Mouse (Mus musculus): Measurements from ENCODE around the gene Galt.

DNA sequence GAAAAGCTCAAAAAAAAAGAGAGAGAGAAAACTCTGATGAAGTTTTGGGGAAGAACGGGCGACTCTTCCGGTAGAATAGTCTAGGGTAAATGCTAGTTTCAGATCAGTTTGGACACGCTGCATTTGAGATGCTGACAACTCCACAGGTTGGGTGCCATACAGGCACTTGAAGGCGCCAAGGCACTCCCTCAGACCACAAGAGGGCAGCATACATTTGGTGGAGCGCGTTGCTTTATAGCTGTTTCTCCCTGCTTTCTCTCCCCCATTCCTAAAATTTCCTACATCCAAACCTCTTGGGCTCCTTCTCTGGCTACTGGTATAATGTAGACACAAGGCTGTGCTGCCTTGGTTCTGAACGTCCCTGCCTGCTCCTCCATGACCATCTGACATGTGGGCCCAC lies 40.8 kb upstream of the Galt start:
- TF ChIP-seq CTCF (IDR thresholded peaks at IDR 0.05; ENCODE audit: low read depth) (peak; percentile 79), EP300 (IDR thresholded peaks at IDR 0.05; ENCODE audit: low read depth) (no peak)
